Mouse (Mus musculus) kidney, embryonic 14.5 days (tissue): ENCODE measurements at regions not wholly inside any gene's neighbourhood (a gene's known extent, or its start where the extent isn't known, plus 50 kb on each side); places are given as distances from the start of the nearest gene placed in this dataset.

Experiments used
- ATAC-seq: fragments of 200-750 bp; cut with Nextera tagmentation; 2 replicates; pipeline ENCODE4 v1.8.0; 2017; ENCODE audit warnings: moderate number of reproducible peaks, mild to moderate bottlenecking, moderate TSS enrichment, moderate library complexity; ENCODE audit not compliant: low FRiP score, low TSS enrichment
- H3K27ac ChIP-seq: fragments of 300-500 bp; sonication (generic); 2 replicates; pipeline ENCODE4 v1.5.1; 2014; ENCODE audit warnings: low read depth, mild to moderate bottlenecking, low read length, moderate library complexity, mixed read lengths
- H3K27me3 ChIP-seq: fragments of 300-500 bp; sonication (generic); 2 replicates; pipeline ENCODE4 v1.6.1; 2014; ENCODE audit warnings: mild to moderate bottlenecking, low read length; ENCODE audit not compliant: control insufficient read depth, insufficient read depth
- H3K36me3 ChIP-seq: fragments of 300-500 bp; sonication (generic); 2 replicates; pipeline ENCODE4 v1.6.1; 2014; ENCODE audit warnings: low read length, mixed read lengths; ENCODE audit not compliant: control insufficient read depth, insufficient read depth
- H3K4me1 ChIP-seq: fragments of 300-500 bp; sonication (generic); 2 replicates; pipeline ENCODE4 v1.6.1; 2014; ENCODE audit warnings: low read length, mixed read lengths; ENCODE audit not compliant: control insufficient read depth, insufficient read depth
- H3K4me2 ChIP-seq: fragments of 300-500 bp; sonication (generic); replicated peaks from 2 replicates; pipeline ENCODE4 v1.6.1; 2014; ENCODE audit warnings: low read depth, mild to moderate bottlenecking, low read length
- H3K4me3 ChIP-seq: fragments of 300-500 bp; sonication (generic); 2 replicates; pipeline ENCODE4 v1.5.1; 2014; ENCODE audit warnings: mild to moderate bottlenecking, low read length
- H3K9ac ChIP-seq: fragments of 300-500 bp; sonication (generic); 2 replicates; pipeline ENCODE4 v1.6.1; 2014; ENCODE audit warnings: low read depth, mild to moderate bottlenecking, low read length, moderate library complexity
- H3K9me3 ChIP-seq: fragments of 300-500 bp; sonication (generic); 2 replicates; pipeline ENCODE4 v1.6.1; 2016; ENCODE audit warnings: low read length; ENCODE audit not compliant: control insufficient read depth
- WGBS: fragments of 180-500 bp; shearing (Covaris S2); extraction: QIAGEN DNeasy Blood & Tissue Kit; methylation state at CpG from one replicate; pipeline ENCODE4 v1.1.7; 2014; 5-methylcytosine and 5-hydroxymethylcytosine counted together

DNA sequence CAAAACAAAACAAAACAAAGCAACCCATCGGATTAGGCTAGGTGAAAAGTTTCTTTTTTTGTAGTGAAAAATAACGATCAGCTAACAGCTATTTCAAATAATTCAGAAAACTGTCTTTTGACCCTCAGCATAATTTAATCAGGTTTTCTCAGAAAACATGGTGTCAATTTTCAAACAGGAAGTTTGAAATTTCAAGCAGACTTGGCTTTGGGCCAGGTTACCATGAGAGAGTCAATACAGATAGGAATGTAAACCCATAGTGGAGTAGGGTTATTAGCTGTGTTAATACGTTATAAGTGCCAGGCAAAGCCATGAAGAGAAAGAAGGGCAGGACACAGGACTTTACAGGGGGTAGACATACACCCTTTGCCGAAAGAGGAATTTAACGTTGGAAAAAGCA is 58.3 kb upstream of the Foxd3 start:
- Histone ChIP-seq H3K4me3 (no peak overlapping the region), H3K27ac (no peak overlapping the region), H3K4me1 (no peaks in the 10 kb centered on the region), H3K9ac (no peak overlapping the region), H3K9me3 (no peaks in the 10 kb centered on the region), H3K4me2 (no peak overlapping the region), H3K36me3 (no peaks in the 10 kb centered on the region), H3K27me3 (no peaks in the 10 kb centered on the region)
- no peak for ATAC-seq
- 68% methylated on average over 5 of the region's 5 CpGs for WGBS

DNA sequence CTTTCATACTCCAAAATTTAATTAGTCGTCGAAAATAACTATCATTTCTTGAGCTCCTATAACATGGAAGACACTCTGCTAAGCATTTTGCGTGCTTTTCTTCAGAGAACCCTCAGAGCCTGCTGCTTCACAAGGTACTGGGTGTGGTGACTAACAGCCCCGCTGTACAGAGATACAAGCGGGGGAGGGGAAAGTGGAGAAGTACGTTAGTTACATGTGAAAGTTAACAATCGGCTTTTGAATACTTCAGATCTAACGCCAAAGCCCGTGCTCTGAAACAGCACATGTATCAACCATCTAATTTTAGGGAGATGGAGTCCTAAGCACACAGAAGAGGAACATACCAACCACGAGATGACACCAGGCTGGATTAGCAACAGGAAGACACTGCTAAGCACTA is 55.4 kb upstream of the Foxd3 start:
- Histone ChIP-seq H3K9ac (no peak overlapping the region), H3K4me2 (no peak overlapping the region), H3K9me3 (no peaks in the 10 kb centered on the region), H3K27me3 (no peaks in the 10 kb centered on the region), H3K36me3 (no peaks in the 10 kb centered on the region), H3K4me3 (no peak overlapping the region), H3K27ac (no peak overlapping the region), H3K4me1 (no peaks in the 10 kb centered on the region)
- 58% methylated on average over 10 of the region's 10 CpGs for whole genome bisulfite sequencing
- ATAC-seq, result no peak

DNA sequence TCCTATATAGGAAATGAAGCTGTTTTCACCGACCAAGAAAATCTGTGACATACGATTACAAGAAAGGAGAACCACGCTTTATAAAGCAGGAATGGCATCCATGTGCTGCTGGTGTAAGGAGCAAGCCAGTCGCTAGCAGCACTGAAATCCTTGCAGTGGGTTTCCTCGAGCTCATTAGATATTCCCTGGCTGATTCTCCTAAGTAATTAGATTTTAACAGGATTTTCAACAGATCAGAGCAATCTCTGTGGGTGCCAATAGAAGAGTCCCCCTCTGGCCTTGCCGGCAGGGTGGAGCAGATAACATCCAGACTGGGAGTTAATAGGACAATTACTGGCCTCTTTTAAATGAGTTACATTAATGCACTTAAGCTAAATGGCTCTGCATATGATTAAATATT is 54.6 kb upstream of the Foxd3 start:
- no peak for ATAC-seq
- Histone ChIP-seq H3K4me3 (no peak overlapping the region), H3K9me3 (no peaks in the 10 kb centered on the region), H3K9ac (no peak overlapping the region), H3K27ac (no peak overlapping the region), H3K4me2 (no peak overlapping the region), H3K27me3 (no peaks in the 10 kb centered on the region), H3K36me3 (no peaks in the 10 kb centered on the region), H3K4me1 (no peaks in the 10 kb centered on the region)
- 57% methylated on average over 6 of the region's 6 CpGs for WGBS
